Mouse (Mus musculus) stomach, postnatal 0 days (tissue): ENCODE results near the gene Fam183b. TPM values are rescaled to one million over a fixed set of nuclear protein-coding genes. Genes with fewer than 3 reads are reported as not detected.
"Not testable (repeated sequence)": the region's sequence is repeated elsewhere in the genome, so short reads cannot be mapped to it uniquely, and the experiment has no call there.

ENCODE experiments used
- ATAC-seq: fragments of 200-750 bp; cut with Nextera tagmentation; 2 replicates; pipeline ENCODE4 v1.8.0; 2017; ENCODE audit not compliant: low FRiP score, low TSS enrichment
- DNase-seq: peaks from one replicate; pipeline ENCODE4 v3.0.0-alpha.2; 2016; ENCODE audit warnings: low spot score
- H3K27ac ChIP-seq: fragments of 300-500 bp; sonication (generic); replicated peaks from 2 replicates; pipeline ENCODE4 v1.5.1; 2014; ENCODE audit warnings: mild to moderate bottlenecking, control low read depth
- H3K27me3 ChIP-seq: fragments of 300-500 bp; sonication (generic); 2 replicates; pipeline ENCODE4 v1.6.1; 2014; ENCODE audit warnings: low read length; ENCODE audit not compliant: control insufficient read depth, insufficient read depth
- H3K36me3 ChIP-seq: fragments of 300-500 bp; sonication (generic); 2 replicates; pipeline ENCODE4 v1.6.1; 2014; ENCODE audit warnings: low read length, mixed read lengths; ENCODE audit not compliant: control insufficient read depth, insufficient read depth
- H3K4me1 ChIP-seq: fragments of 300-500 bp; sonication (generic); replicated peaks from 2 replicates; pipeline ENCODE4 v1.6.1; 2014; ENCODE audit warnings: antibody characterized with exemption; ENCODE audit not compliant: control insufficient read depth, insufficient read depth
- H3K4me2 ChIP-seq: fragments of 300-500 bp; sonication (generic); replicated peaks from 2 replicates; pipeline ENCODE4 v1.6.1; 2014; ENCODE audit warnings: low read depth, mild to moderate bottlenecking, control low read depth, moderate library complexity
- H3K4me3 ChIP-seq: fragments of 300-500 bp; sonication (generic); 2 replicates; pipeline ENCODE4 v1.5.1; 2014; ENCODE audit warnings: low read depth, low read length, control low read depth
- H3K9ac ChIP-seq: fragments of 300-500 bp; sonication (generic); 2 replicates; pipeline ENCODE4 v1.6.1; 2014; ENCODE audit warnings: mild to moderate bottlenecking, low read length, control low read depth, mixed read lengths
- H3K9me3 ChIP-seq: fragments of 300-500 bp; sonication (generic); 2 replicates; pipeline ENCODE4 v1.6.1; 2016; ENCODE audit warnings: low read length; ENCODE audit not compliant: control insufficient read depth
- CTCF ChIP-seq: IDR thresholded peaks from 2 replicates; pipeline ENCODE4 v1.5.1; 2016; ENCODE audit warnings: antibody characterized with exemption, low read depth, mild to moderate bottlenecking, moderate library complexity
- EP300 ChIP-seq: optimal IDR thresholded peaks from 2 replicates; pipeline ENCODE3; 2016; ENCODE audit warnings: antibody characterized with exemption
- WGBS: fragments of 180-500 bp; shearing (Covaris S2); extraction: QIAGEN DNeasy Blood & Tissue Kit; methylation state at CpG from one replicate; pipeline ENCODE4 v1.1.7; 2014; 5-methylcytosine and 5-hydroxymethylcytosine counted together
- polyA plus RNA-seq: library from polyadenylated mRNA; unstranded; fragments of >200 nt; fragmentation: Nextera tagmentation; extraction: Ambion mirVana; gene quantifications from 2 replicates; pipeline ENCODE4 v1.2.1, GENCODE M21; 2015

The Fam183b gene
- 3.1 and 3.7 TPM in 2 replicates for polyA plus RNA-seq

DNA sequence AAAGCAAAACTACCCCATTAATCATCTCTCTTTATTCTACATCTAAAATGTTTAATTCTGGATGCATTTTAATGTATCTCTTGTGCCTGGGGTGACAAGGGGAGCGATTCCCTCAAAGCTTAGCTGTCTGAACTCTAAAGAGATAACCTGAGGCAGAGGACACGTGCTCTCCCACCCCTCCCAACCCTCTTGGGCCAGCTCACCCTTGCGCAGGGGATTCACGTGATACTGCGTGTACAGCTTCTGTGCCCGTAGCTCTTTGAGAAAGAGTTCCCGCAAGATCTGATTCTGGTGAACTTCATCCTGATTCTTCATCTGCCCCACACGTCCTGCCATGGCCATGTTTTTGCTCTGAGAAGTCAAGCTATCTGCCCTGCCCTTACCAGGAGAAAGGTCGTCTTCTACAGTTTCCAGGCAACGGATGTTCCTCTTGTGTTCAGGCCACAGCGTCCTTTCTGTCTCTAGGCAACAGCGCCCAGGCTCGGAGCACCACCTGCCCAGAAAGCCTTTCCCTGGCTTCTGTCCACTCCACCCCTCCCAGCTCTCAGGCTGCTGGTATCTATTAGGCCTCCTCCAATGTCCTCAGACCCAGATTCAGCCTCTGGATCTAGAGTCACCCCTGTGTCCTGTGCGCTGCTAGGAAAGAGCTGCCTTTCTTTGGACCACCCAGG is at the start of gene Fam183b:
Gene Fam183b, minus strand, starts transcription at position 403 of the 671 bp plus-strand sequence.
- ATAC-seq (peak; percentile 66; the same call in 1 of the 2 replicates), DNase-seq (peak; percentile 57)
- Histone ChIP-seq H3K36me3 (no peaks in the 10 kb centered on the region), H3K4me1 (no peaks in the 10 kb centered on the region; the same call in 1 of the 2 replicates), H3K27me3 (no peaks in the 10 kb centered on the region), H3K4me2 (peak within 1 kb of the TSS; percentile 6), H3K4me3 (no peak within 1 kb of the TSS), H3K9me3 (no peaks in the 10 kb centered on the region), H3K27ac (no peak within 1 kb of the TSS), H3K9ac (no peak within 1 kb of the TSS)
- TF ChIP-seq CTCF (no peak), EP300 (no peak)
- 18% methylated on average over 14 of the region's 14 CpGs for WGBS

- ATAC-seq = no peak
- no peak overlapping the region for H3K27ac ChIP-seq
- H3K9ac ChIP-seq = no peak overlapping the region
- H3K9me3 ChIP-seq = no peaks in the 10 kb centered on the region
- no peaks in the 10 kb centered on the region for H3K27me3 ChIP-seq
- H3K4me3 ChIP-seq = no peak overlapping the region
- 67% methylated on average over 2 of the region's 2 CpGs for WGBS
- peaks cover 6% of the 10 kb centered on the region; the same call in 1 of the 2 replicates for H3K36me3 ChIP-seq
- TF ChIP-seq EP300 (no peak), CTCF (no peak)
- H3K4me1 ChIP-seq = no peaks in the 10 kb centered on the region
- no peak overlapping the region for H3K4me2 ChIP-seq
- no peak for DNase-seq
Observed at GRCm38 (mm10) chr11:58849731-58850130, 48.0 kb upstream of the Fam183b start.

DNA sequence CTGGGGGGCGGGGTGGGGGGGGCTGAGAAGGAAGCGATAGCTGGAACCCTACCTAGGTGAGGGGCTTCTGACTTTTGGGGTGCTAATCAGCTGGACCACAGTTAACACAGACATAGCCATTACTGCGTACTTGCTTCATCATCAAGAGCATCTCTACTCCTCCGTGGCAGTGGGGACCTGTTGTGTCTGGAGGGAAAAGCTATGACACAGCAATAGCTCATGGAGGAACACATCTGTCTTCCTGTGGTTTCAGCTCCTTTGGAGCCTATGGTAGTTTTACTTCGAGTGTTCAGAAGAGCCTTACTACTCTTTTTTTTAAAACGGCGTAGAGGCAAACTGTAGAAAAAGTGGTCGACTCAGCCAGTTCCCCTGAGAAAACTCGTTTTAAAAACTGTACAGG is 45.9 kb upstream of the Fam183b start:
- TF ChIP-seq EP300 = no peak
- no peak for TF ChIP-seq CTCF
- DNase-seq (no peak), ATAC-seq (no peak)
- no peaks in the 10 kb centered on the region for H3K4me1 ChIP-seq
- 0 out of 2 replicates have a peak, but pooled peaks cover 5% of the 10 kb centered on the region for H3K36me3 ChIP-seq
- H3K9ac ChIP-seq = peak overlapping the region; percentile 79
- WGBS = 42% methylated on average over 9 of the region's 9 CpGs
- no peak overlapping the region for H3K27ac ChIP-seq
- no peaks in the 10 kb centered on the region for H3K27me3 ChIP-seq
- peak overlapping the region; percentile 71 for H3K4me3 ChIP-seq
- no peaks in the 10 kb centered on the region for H3K9me3 ChIP-seq
- H3K4me2 ChIP-seq = peak overlapping the region; percentile 68

GRCm38 (mm10) chr11:58846919-58847461 is 45.2 kb upstream of the Fam183b start, which contains the start of gene Gm12258:
Gm12258 (plus strand) TSS chr11:58847158.
- ATAC-seq = peak; percentile 100
- Histone ChIP-seq H3K4me3 (peak within 1 kb of the TSS; percentile 71), H3K4me1 (no peaks in the 10 kb centered on the region), H3K27me3 (no peaks in the 10 kb centered on the region), H3K9ac (peak within 1 kb of the TSS; percentile 79), H3K4me2 (peak within 1 kb of the TSS; percentile 68), H3K9me3 (no peaks in the 10 kb centered on the region), H3K36me3 (0 out of 2 replicates have a peak, but pooled peaks cover 5% of the 10 kb centered on the region), H3K27ac (peak within 1 kb of the TSS; percentile 45)
- peak; percentile 87 for DNase-seq
- under 1% methylated on average over 24 of the region's 24 CpGs for WGBS
- TF ChIP-seq CTCF (no peak), EP300 (no peak)

DNA sequence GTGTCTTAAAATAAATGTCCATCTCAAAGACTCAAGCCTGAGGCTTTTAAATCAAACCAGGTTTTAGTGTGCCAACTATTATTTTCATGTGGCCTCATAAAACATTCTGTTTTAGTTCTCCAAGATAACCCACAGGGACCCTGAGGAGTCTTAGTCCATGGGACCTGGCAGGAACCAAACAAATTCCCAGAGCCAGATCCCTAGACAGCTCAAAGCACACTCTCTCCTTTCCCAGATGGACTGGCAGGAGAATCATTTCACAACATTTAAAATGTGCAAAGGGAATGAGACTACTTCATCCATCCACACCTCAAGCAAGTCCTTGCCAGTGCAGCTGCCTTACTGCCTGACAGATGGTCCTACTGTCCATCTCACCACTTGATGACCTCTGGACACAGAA is 37.2 kb upstream of the Fam183b start, which contains the start of gene Olfr311:
Gene Olfr311, plus strand, starts transcription at position 301 of the 400 bp plus-strand sequence.
- H3K4me3 ChIP-seq, H3K36me3 ChIP-seq, H3K27ac ChIP-seq, H3K4me2 ChIP-seq, H3K4me1 ChIP-seq, ATAC-seq, DNase-seq, H3K9me3 ChIP-seq, H3K27me3 ChIP-seq, H3K9ac ChIP-seq: not testable (repeated sequence)

DNA sequence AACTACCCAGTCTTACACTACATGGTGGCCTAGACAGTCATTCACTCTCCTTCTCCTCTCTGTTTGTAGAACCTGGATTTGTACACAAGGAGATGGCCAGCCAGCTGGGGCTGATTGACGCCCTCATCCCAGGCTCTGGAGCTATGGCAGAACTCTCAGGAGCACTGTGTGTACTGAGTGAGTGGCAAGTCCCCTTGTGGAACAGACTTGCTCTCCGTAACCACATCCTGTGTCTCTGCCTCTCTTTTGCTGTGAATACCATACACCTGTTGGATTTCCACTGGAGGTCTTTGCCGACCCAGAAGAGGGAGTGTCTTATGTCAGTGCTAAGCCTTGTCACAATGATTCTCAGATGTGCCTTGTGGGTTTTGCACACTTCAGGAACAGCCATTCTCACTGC is 30.8 kb upstream of the Fam183b start:
- not testable (repeated sequence) for H3K4me3 ChIP-seq, ATAC-seq
- WGBS = 62% methylated on average over 3 of the region's 3 CpGs

More for the DNA sequence above, 30.8 kb upstream of the Fam183b start:
- not testable (repeated sequence) for H3K27me3 ChIP-seq, H3K9me3 ChIP-seq, H3K4me2 ChIP-seq, H3K4me1 ChIP-seq, H3K27ac ChIP-seq, H3K9ac ChIP-seq, H3K36me3 ChIP-seq, DNase-seq
